Mouse (Mus musculus): Measurements from ENCODE around the gene Srebf1.
A peak's percentile ranks its signal among the peaks of the same experiment; 100 is the strongest.

Srebf1 gene

GRCm38 (mm10) chr11:60182116-60182670 is 40.2 kb downstream of the Srebf1 start:
- DNase-seq (ENCODE audit: low read depth, low spot score): no peak

- DNase-seq (ENCODE audit: low read depth, low spot score): no peak
Measured at GRCm38 (mm10) chr11:60178506-60178905, 43.9 kb downstream of the Srebf1 start.

- no peak for DNase-seq (ENCODE audit: low read depth, low spot score)
Measured at GRCm38 (mm10) chr11:60178005-60178404, 44.4 kb downstream of the Srebf1 start.

- peak; percentile 85 for DNase-seq (ENCODE audit: low read depth, low spot score)
Measured at GRCm38 (mm10) chr11:60176975-60177657, 45.3 kb downstream of the Srebf1 start.

- DNase-seq (ENCODE audit: low read depth, low spot score): peak; percentile 90
Measured at GRCm38 (mm10) chr11:60176182-60176974, 46.0 kb downstream of the Srebf1 start.

GRCm38 (mm10) chr11:60175371-60176181 is 46.8 kb downstream of the Srebf1 start:
- DNase-seq (ENCODE audit: low read depth, low spot score): peak; percentile 95

GRCm38 (mm10) chr11:60173606-60174184 is 48.7 kb downstream of the Srebf1 start:
- peak; percentile 64 for DNase-seq (ENCODE audit: low read depth, low spot score)

GRCm38 (mm10) chr11:60172074-60172473 is 50.3 kb downstream of the Srebf1 start:
- DNase-seq (ENCODE audit: low read depth, low spot score): no peak

- no peak for DNase-seq (ENCODE audit: low read depth, low spot score)
Measured at GRCm38 (mm10) chr11:60168780-60169179, 53.6 kb downstream of the Srebf1 start.

- DNase-seq (ENCODE audit: low read depth, low spot score): no peak
Measured at GRCm38 (mm10) chr11:60165076-60165475, 57.3 kb downstream of the Srebf1 start.

- no peak for DNase-seq (ENCODE audit: low read depth, low spot score)
Measured at GRCm38 (mm10) chr11:60164450-60164849, 57.9 kb downstream of the Srebf1 start.

GRCm38 (mm10) chr11:60163362-60163761 is 59.0 kb downstream of the Srebf1 start:
- no peak for DNase-seq (ENCODE audit: low read depth, low spot score)

GRCm38 (mm10) chr11:60162547-60162946 is 59.8 kb downstream of the Srebf1 start:
- no peak for DNase-seq (ENCODE audit: low read depth, low spot score)

- DNase-seq (ENCODE audit: low read depth, low spot score): no peak
Measured at GRCm38 (mm10) chr11:60161146-60161874, 61.1 kb downstream of the Srebf1 start.

GRCm38 (mm10) chr11:60160454-60161114 is 61.8 kb downstream of the Srebf1 start:
- DNase-seq (ENCODE audit: low read depth, low spot score): no peak

GRCm38 (mm10) chr11:60159955-60160354 is 62.4 kb downstream of the Srebf1 start:
- no peak for DNase-seq (ENCODE audit: low read depth, low spot score)

- DNase-seq (ENCODE audit: low read depth, low spot score): peak; percentile 74
Measured at GRCm38 (mm10) chr11:60158271-60158670, 64.1 kb downstream of the Srebf1 start.

- DNase-seq (ENCODE audit: low read depth, low spot score): no peak
Measured at GRCm38 (mm10) chr11:60155690-60156089, 66.7 kb downstream of the Srebf1 start.

- peak; percentile 59 for DNase-seq (ENCODE audit: low read depth, low spot score)
Measured at GRCm38 (mm10) chr11:60153936-60154335, 68.4 kb downstream of the Srebf1 start.

- no peak for DNase-seq (ENCODE audit: low read depth, low spot score)
Measured at GRCm38 (mm10) chr11:60152339-60152738, 70.0 kb downstream of the Srebf1 start.

Data from brain, adult 2 months (tissue).